Mouse (Mus musculus) lung, postnatal 0 days (tissue): ENCODE results near the gene Pdcd1lg2.

Experiments
- CTCF ChIP-seq: IDR thresholded peaks from 2 replicates; pipeline ENCODE4 v1.5.1; 2016; ENCODE audit warnings: antibody characterized with exemption, mild to moderate bottlenecking
- EP300 ChIP-seq: IDR thresholded peaks from 2 replicates; pipeline ENCODE4 v1.6.1; 2016; ENCODE audit warnings: antibody characterized with exemption, mild to moderate bottlenecking, control low read depth

DNA sequence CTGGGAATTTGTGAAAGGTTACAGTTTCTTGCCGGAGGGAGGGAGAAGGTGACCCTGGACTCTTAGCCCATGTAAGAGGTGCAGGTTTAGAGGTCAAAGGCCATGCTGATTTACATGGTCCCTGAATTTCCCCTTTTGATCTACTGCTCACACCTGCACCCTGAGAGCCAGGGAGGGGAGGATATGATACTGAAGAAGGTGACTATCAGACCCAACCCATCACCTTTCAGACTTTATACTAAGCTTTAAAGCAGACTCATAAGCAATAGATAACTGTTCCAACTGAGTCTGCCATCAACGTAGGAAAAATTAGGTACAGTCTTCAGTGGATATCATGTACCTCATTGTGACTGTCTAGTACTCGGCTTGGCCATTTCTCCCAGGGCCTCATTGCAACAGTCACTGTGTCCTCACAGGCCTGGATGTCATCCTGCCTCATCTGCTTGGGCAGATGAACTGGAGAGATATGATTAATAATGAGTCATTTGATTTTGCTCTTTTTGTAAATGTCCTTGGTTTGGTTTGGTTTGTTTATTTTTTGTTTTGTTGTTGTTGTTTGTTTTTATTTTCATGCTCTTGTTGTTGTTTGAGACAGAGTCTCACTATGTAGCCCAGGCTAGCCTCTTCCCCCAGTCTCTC, 41.9 kb upstream of the Pdcd1lg2 start:
- TF ChIP-seq EP300 (no peak), CTCF (no peak)
